Mouse (Mus musculus) cerebellum, adult 2 months (tissue): ENCODE measurements around the gene Klrb1f. TPM values are rescaled to one million over a fixed set of nuclear protein-coding genes. Genes with fewer than 3 reads are reported as not detected.
"Not testable (repeated sequence)": the region's sequence is repeated elsewhere in the genome, so short reads cannot be mapped to it uniquely, and the experiment has no call there.

Source experiments
- DNase-seq, 2 experiments: peaks; one replicate each; pipeline ENCODE4 v3.0.0; 2021
- H3K27ac ChIP-seq: fragments of 200-500 bp; 2 replicates; pipeline ENCODE4 v1.5.1; 2012; ENCODE audit warnings: low read length, control low read depth, inconsistent platforms; ENCODE audit not compliant: insufficient read depth
- H3K27me3 ChIP-seq: fragments of 200-500 bp; 2 replicates; pipeline ENCODE4 v1.6.1; 2012; ENCODE audit warnings: inconsistent platforms, mild to moderate bottlenecking, low read length, moderate library complexity; ENCODE audit not compliant: control insufficient read depth, insufficient read depth
- H3K4me1 ChIP-seq: fragments of 200-500 bp; 2 replicates; pipeline ENCODE4 v1.6.1; 2011; ENCODE audit warnings: low read length; ENCODE audit not compliant: control insufficient read depth, insufficient read depth
- H3K4me3 ChIP-seq: fragments of 200-500 bp; replicated peaks from 2 replicates; pipeline ENCODE3; 2011; ENCODE audit warnings: mild to moderate bottlenecking, low read depth, low read length, control low read depth; ENCODE audit not compliant: insufficient read depth
- CTCF ChIP-seq: fragments of 200-500 bp; IDR thresholded peaks from 2 replicates; pipeline ENCODE4 v1.5.1; 2011; ENCODE audit warnings: low read depth, mild to moderate bottlenecking, control low read depth, low read length, moderate library complexity, borderline replicate concordance; ENCODE audit not compliant: insufficient read depth
- POLR2A ChIP-seq: fragments of 200-500 bp; IDR thresholded peaks from 2 replicates; pipeline ENCODE4 v1.6.1; 2011; ENCODE audit warnings: low read length, control low read depth, borderline replicate concordance; ENCODE audit not compliant: insufficient read depth
- WGBS: fragments of 180-500 bp; shearing (Covaris S2); methylation state at CpG from one replicate; pipeline ENCODE4 v1.1.7; 2018; 5-methylcytosine and 5-hydroxymethylcytosine counted together
- polyA plus RNA-seq: library from polyadenylated mRNA; depleted of rRNA; stranded (reverse); fragments of >200 nt; gene quantifications from 2 replicates; pipeline ENCODE4 v1.2.3, GENCODE M21; 2012

Gene Klrb1f
- polyA plus RNA-seq, 1 experiment, result not detected

DNA sequence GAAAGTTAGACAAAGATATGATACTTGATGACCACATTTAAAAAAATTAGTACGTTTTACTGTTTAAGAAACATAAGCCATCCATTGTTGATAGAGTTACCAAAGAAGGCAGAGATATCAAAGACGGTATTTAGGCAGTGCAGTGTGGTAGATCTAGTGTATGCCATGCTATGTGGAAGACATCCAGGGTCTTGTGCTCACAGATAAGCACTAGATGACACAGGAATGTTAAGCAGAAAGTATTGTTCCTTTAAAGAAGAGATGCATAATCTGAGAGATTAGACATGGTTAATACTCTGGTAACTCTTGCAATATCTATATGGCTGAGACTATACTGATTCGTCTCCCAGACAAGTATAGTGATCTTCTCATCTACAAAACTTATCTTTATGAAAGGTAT, 5.4 kb downstream of the Klrb1f start:
- no peak for TF ChIP-seq CTCF
- no peak for TF ChIP-seq POLR2A
- 89% methylated on average over 3 of the region's 3 CpGs for WGBS
- no peak overlapping the region for H3K4me3 ChIP-seq

DNA sequence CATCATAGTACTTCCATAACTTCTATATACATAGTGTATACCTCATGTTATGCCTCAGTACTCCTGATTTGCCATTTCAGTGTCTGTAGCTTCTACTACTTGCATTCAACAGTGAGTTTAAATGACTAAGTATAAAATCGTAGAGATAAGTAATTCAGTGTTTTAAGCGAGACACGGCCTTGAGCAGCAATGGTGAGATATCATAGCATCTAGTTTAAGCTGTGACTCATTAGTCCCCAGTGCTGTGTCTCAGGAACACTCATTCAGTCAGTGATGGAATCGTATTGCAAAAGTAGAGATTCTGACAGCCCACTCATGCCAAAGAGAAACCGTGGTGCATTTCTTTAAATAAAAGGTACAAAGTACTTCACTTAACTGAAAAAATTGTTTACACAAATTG, 6.0 kb downstream of the Klrb1f start:
- WGBS, result 93% methylated on average over 5 of the region's 5 CpGs
- DNase-seq, result no peak
- no peak overlapping the region for H3K4me3 ChIP-seq
- H3K4me1 ChIP-seq, result no peaks in the 10 kb centered on the region
- H3K27ac ChIP-seq, result no peak overlapping the region
- H3K27me3 ChIP-seq, result no peaks in the 10 kb centered on the region
- TF ChIP-seq CTCF, result no peak
- TF ChIP-seq POLR2A, result no peak

More for the DNA sequence above, 5.4 kb downstream of the Klrb1f start:
- DNase-seq, result no peak
- Histone ChIP-seq H3K27me3 (no peaks in the 10 kb centered on the region), H3K27ac (no peak overlapping the region), H3K4me1 (no peaks in the 10 kb centered on the region)

DNA sequence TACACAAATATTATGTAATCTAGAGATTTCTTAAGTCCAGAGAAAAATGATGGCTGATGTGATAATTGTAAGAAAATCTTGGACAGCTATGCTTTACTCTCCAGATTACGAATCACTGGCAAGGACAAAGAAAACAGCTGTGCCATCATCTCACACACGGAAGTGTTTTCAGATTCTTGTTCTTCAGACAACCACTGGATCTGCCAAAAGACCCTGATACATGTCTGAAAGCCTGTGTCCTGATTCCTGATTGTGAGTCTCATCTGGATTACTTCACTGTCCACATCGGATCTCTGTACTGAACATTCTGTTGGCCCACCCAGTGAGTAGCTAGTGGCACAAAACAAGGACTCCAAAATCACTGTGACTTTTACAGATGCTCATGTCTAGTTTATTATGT, 10.5 kb downstream of the Klrb1f start:
- WGBS, result 80% methylated on average over 3 of the region's 3 CpGs
- H3K27ac ChIP-seq, result no peak overlapping the region
- H3K27me3 ChIP-seq, result no peaks in the 10 kb centered on the region
- no peaks in the 10 kb centered on the region for H3K4me1 ChIP-seq
- H3K4me3 ChIP-seq, result no peak overlapping the region
- no peak for DNase-seq
- TF ChIP-seq CTCF (no peak), POLR2A (no peak)

DNA sequence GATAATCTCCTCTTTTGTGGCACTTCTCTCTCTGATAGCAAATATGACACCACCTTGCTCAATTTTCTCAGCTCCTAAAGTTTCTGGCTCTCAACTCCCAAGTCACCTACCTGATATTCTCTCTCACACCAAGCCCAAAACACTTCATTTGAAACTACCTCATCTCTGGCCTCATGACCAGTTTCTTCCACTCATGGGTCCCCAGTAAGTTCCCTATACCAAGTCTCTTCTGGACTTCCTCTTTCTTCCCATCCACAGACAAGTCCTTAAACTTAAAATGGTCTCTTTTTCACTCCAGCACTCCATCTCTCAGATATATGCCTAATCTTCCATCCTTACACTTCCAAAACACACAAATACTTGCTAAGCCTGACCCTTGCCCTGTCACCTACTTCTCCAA, 12.3 kb downstream of the Klrb1f start:
- DNase-seq, result no peak
- H3K4me3 ChIP-seq, result no peak overlapping the region
- no peaks in the 10 kb centered on the region for H3K4me1 ChIP-seq
- no peak overlapping the region for H3K27ac ChIP-seq
- TF ChIP-seq CTCF, result no peak
- TF ChIP-seq POLR2A, result no peak
- no peaks in the 10 kb centered on the region for H3K27me3 ChIP-seq

DNA sequence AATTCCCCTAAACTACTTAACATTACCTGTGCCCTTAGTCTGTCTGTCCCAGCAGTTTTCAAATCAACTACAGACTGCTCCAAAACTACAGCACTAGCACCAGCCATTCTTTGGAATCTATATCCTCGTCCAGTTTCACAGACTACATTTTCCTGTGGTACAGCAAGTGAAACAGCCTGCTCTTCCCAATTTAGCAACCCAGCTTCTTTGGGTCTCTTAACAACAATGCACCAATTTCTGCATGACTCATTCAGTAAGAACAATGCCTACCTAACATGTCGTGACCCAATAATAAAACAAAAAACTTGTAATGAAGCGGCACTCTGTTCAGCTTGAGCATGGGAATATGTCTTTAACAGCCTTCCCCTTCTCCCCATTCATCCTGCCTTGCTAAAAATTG, 19.7 kb downstream of the Klrb1f start:
- Histone ChIP-seq H3K27ac (no peak overlapping the region), H3K4me3 (no peak overlapping the region), H3K27me3 (no peaks in the 10 kb centered on the region), H3K4me1 (no peaks in the 10 kb centered on the region)
- TF ChIP-seq POLR2A, result no peak
- DNase-seq, result no peak
- 69% methylated on average over 3 of the region's 3 CpGs for WGBS

DNA sequence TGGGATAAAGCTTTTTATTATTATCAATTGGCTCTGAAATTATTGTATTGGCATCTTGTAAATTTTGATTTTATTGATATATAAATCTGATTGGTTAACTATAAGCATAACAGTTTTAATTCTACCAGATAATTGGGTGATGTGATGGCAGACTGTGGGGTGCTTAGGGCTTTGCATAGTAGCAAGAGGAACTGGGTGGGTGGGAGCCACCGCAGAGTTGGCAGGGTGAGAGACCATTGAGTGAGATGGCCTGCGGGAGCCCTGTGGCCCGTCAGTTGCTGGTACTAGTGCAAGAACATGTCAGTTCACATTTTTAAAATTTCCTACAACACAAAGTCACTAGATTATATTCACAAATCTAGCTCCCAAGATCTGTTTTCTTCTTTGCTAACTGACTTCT, 20.2 kb downstream of the Klrb1f start:
- 71% methylated on average over 3 of the region's 3 CpGs for WGBS
- no peak for TF ChIP-seq POLR2A
- TF ChIP-seq CTCF, result no peak
- Histone ChIP-seq H3K4me1 (no peaks in the 10 kb centered on the region), H3K27me3 (no peaks in the 10 kb centered on the region), H3K27ac (no peak overlapping the region), H3K4me3 (no peak overlapping the region)
- no peak for DNase-seq

DNA sequence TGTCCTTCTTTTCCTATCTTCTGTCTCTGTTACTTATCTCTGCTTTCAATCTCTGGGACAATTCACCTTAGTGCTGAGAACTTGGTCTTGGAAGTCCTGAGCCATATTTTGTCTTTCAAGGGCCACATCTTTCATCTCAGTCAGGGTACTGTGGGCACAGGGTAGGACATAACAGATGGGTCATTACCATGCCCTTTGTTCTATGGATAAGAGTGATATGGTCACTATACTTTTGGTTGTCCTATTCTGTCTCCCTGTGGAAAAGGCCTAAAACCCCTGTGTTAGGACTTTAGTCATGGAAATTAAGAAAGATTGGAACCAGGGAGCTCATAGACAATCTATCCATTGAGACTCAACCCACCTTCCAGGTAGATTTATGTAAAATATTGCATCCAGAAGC, 20.8 kb downstream of the Klrb1f start:
- Histone ChIP-seq H3K27ac (no peak overlapping the region), H3K27me3 (no peaks in the 10 kb centered on the region), H3K4me1 (no peaks in the 10 kb centered on the region), H3K4me3 (no peak overlapping the region)
- TF ChIP-seq CTCF (no peak), POLR2A (no peak)
- no peak for DNase-seq

DNA sequence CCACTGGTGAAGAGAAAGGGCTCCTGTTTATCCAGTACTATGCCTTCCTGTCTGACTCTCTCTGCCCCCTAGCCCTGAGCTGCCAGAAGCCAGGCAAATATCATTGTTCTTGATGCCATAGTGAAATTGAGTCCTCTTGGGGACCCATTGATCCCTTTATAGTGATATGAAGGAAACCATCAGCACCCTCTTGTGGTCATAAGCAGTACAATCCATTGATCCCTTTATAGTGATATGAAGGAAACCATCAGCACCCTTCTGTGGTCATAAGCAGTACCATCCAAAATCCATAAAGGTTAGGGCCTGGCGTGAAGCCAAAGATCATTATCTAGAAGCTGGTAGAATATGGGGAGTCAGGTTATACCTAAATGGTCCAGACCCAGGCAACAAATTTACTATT, 21.3 kb downstream of the Klrb1f start:
- DNase-seq, result peak in 1 of 2 experiments; percentile 0
- Histone ChIP-seq H3K27ac (no peak overlapping the region), H3K27me3 (no peaks in the 10 kb centered on the region), H3K4me1 (no peaks in the 10 kb centered on the region), H3K4me3 (no peak overlapping the region)
- WGBS, result 38% methylated on average over 1 of the region's 1 CpGs
- no peak for TF ChIP-seq POLR2A
- peak; percentile 18; the same call in 1 of the 2 replicates for TF ChIP-seq CTCF

DNA sequence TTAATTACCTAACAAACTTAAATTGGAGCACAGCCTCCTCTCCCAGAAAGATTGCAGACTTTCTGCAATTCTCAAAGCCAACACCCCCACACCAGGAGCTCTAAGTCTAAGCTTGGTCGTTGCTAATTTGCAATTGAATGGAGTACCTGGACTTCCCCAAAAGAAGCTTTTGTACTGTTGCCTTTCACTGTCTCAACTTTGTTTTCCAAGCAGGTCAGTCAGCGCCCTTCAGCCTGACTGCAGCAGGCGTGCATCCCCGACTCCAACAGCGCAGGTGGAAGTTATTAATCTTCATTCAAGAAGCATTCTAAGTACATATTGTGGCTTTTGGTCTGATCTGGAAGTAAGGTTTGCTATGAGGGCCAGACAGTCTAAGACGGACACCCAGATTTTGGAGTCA, 39.4 kb downstream of the Klrb1f start:
- Histone ChIP-seq H3K27me3 (no peaks in the 10 kb centered on the region), H3K4me1 (no peaks in the 10 kb centered on the region), H3K27ac (no peak overlapping the region), H3K4me3 (no peak overlapping the region)
- 72% methylated on average over 6 of the region's 6 CpGs for WGBS
- TF ChIP-seq CTCF, result no peak
- TF ChIP-seq POLR2A, result no peak
- DNase-seq, result no peak

DNA sequence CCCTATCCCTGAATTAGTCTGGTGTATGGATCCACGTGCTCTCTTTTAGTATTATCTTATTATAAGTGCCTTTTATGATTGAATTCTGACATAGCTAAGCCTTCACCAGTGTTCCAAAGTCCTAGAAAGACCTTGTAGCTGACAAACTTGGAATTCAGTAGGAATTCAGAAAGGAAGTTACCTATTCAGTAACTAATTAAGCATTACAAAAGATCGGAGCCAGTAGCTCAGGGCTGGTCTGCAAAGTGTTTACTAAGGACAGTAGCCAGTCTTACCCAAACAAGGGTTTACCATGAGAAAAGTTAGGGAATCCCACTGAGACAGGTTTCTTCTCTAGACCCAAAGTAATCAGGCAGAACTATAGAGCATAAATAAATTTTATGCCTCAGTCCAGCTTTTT, 40.3 kb downstream of the Klrb1f start:
- H3K27me3 ChIP-seq, DNase-seq, H3K4me3 ChIP-seq, H3K4me1 ChIP-seq, H3K27ac ChIP-seq: not testable (repeated sequence)
- WGBS, result 82% methylated on average over 2 of the region's 2 CpGs
